Mouse (Mus musculus) testis, adult 2 months (tissue): ENCODE results near the gene Pxk.

Source experiments
- CTCF ChIP-seq: fragments of 200-500 bp; IDR thresholded peaks from 2 replicates; pipeline ENCODE4 v1.5.1; 2012; ENCODE audit warnings: low read depth, mild to moderate bottlenecking, inconsistent platforms, low read length, moderate library complexity; ENCODE audit not compliant: control insufficient read depth, insufficient read depth, insufficient replicate concordance
- POLR2A ChIP-seq: fragments of 200-500 bp; IDR thresholded peaks from 2 replicates; pipeline ENCODE4 v1.6.1; 2012; ENCODE audit warnings: low read depth, mild to moderate bottlenecking, inconsistent platforms, low read length, moderate library complexity; ENCODE audit not compliant: control insufficient read depth

DNA sequence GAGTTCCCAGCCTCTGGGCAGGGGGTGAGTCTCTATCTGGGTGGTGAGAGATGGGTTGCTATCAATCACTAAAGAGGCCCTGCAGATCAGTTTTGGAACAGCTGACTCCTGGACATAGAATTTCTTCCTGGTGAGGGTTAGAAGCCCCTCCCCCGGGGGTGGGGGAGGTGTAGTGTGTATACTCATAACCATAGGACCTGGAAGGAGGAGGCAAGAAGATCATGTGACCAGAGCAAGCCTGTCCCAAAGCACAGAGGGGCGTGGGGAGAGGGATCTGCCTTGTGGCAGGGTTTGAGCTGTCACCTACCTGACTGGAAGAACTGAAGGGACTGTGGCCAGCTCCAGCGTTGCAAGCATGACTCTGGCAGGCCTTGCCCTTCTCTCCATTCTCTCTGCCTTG is 35.9 kb upstream of the Pxk start:
- TF ChIP-seq POLR2A (no peak), CTCF (no peak)
